Mouse (Mus musculus): Measurements from ENCODE around the gene Arhgap1.

- TF ChIP-seq POLR2A (IDR thresholded peaks at IDR 0.05; ENCODE audit: control insufficient read depth, low read depth, low read length) (no peak), CTCF (IDR thresholded peaks at IDR 0.05; ENCODE audit: control insufficient read depth, insufficient read depth, insufficient replicate concordance, low read depth, low read length) (no peak)
Observed at GRCm38 (mm10) chr2:91644021-91644420, 5.6 kb upstream of the Arhgap1 start.
